Mouse (Mus musculus) lung, adult 2 months (tissue): ENCODE results near the gene Fam189a2.

Source experiments
- CTCF ChIP-seq: fragments of 200-500 bp; IDR thresholded peaks from 2 replicates; pipeline ENCODE4 v1.5.1; 2011; ENCODE audit warnings: mild to moderate bottlenecking, low read length, control low read depth; ENCODE audit not compliant: insufficient read depth
- POLR2A ChIP-seq: fragments of 200-500 bp; IDR thresholded peaks from 2 replicates; pipeline ENCODE4 v1.6.1; 2011; ENCODE audit warnings: low read depth, mild to moderate bottlenecking, control low read depth, low read length, borderline replicate concordance; ENCODE audit errors: extremely low read depth

DNA sequence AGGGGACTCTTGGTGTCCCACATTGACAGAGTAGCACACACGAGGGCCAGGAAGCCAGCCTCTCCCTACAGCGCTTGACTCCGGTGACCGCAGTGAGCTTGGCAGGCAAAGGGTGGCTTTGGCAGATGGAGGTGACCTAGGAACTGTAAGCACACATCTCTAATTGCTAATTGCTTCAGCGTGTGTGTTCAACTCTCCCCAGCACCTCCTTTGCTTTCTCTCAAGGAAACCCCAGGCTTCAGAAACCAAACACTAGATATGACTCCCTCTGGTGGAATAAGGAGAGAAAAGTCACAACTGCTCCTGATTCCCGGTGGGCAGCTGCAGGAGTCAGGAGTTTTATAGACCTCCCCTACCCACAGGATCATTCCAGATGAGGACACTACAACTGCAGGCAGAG lies 71.9 kb downstream of the Fam189a2 start:
- TF ChIP-seq POLR2A (no peak), CTCF (no peak)
